Mouse (Mus musculus) left cerebral cortex, adult 8-10 months (tissue): ENCODE measurements around the gene Alox15. TPM values are rescaled to one million over a fixed set of nuclear protein-coding genes. Genes with fewer than 3 reads are reported as not detected.
"Not testable (repeated sequence)": the region's sequence is repeated elsewhere in the genome, so short reads cannot be mapped to it uniquely, and the experiment has no call there.

Source experiments
- DNase-seq, 2 experiments: peaks; one replicate each; pipeline ENCODE4 v3.0.0; 2022; ENCODE audit warnings: low spot score in 2 of 2
- total RNA-seq, 4 experiments: library from RNA; stranded (reverse); gene quantifications; 2 replicates each; pipeline ENCODE4 v1.2.4; 2022

The Alox15 gene
- under 1 TPM in 1 of 4 experiments, not detected in 3; 0.35 TPM for total RNA-seq

DNA sequence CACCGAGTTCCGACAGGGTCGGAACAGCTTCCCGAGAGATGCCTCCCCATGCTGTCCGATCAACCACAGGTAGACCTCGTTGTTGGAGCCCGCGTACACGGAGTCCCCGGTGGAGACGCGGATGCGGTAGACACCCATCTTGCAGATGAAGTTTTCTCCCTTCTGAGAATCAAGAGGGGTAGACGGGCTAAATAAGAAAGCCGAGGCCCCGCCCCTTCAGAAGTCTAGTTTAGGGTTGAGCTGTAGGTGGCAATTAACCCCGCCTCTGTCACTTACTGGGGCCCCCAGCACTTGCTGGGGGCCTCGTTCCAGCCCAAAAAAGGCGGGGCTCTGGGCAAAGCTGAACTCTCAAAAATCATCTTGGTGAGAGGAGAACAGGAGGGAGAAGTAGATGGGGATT lies at the start of gene Alox15:
Alox15 (minus strand) TSS at position 164 of the 400 bp plus-strand sequence.
- DNase-seq: no peak

GRCm38 (mm10) chr11:70389421-70389820 lies 37.6 kb upstream of the Alox15 start:
- no peak for DNase-seq

GRCm38 (mm10) chr11:70387436-70387835 lies 35.6 kb upstream of the Alox15 start:
- no peak for DNase-seq

DNA sequence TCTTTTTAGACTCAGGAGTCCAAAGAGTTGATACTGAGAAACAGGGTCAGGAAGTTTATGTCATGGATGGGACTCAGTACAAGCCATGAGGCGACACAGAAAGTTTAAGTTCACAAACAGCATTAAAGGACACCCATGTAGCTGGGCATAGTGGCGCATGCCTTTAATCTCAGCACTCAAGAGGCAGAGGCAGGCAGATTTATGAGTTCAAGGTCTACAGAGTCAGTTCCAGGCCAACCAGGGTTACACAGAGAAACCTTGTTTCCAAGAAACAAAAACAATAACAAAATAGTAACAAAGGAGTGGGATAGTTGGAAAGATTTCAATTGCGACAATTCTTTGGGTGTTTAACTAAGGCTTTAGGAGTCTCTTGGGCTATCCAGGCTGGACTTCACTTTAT lies 32.3 kb upstream of the Alox15 start:
- no peak for DNase-seq

- no peak for DNase-seq
Measured at GRCm38 (mm10) chr11:70381330-70381729, 29.5 kb upstream of the Alox15 start.

- no peak for DNase-seq
Measured at GRCm38 (mm10) chr11:70380478-70381005, 28.7 kb upstream of the Alox15 start.

DNA sequence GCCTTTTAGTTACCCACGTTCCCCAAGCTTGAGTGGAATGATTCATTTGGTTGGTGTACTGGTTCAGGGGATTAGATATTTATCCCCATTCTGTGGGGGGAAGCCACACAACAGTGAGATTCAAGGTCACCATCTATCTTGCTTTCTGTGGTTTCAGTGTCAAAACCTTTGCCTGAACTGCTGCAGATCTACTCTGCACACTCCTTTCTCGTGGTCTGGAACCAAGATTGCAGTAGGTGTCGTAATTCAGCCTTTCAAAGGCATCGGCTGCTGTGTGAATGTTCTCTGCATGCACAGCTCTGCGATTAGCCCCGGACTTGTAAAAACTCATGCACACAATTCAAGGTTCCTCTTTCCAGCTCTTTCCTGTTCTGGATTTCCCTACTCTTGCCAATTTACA lies 24.2 kb upstream of the Alox15 start:
- DNase-seq: no peak

DNA sequence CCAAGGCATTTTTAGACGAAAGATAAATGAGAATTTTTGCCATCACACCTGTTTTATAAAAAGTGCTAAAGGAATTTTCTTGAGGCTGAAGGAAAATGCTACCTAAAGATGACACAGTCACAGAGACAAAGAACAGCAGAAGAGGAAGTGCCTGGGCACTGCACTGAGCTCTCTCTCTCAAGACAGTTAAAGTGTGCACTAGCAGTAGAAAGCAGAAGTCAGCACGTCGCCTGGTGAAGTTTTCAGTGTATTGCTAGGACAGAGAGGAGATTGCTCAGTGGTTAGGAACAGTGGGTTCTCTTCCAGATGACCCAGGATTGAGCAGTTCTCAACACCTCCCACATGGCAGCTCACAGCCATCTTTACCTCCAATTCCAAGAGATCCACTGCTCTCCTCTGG lies 22.5 kb upstream of the Alox15 start:
- DNase-seq: no peak

GRCm38 (mm10) chr11:70372849-70373557 lies 21.2 kb upstream of the Alox15 start:
- DNase-seq: no peak

DNA sequence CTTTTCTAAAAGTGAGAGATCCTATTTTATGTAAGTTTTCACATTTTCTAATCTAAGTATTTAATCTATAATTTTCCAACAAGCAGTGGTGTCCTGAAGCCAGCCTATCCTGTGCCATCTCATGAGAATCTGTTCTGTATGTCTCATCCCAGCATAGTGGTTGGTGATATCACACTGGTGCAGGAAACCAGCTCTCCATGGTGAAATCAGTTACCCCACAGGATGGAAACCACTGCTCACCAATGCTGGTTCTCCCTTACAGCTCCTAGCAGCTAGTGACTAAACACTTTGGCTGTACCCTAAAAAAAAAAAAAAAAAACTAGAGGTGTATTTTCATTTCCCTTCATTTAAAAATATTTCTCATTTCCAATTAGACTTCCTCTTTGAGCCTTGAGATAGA lies 20.6 kb upstream of the Alox15 start:
- DNase-seq: no peak

DNA sequence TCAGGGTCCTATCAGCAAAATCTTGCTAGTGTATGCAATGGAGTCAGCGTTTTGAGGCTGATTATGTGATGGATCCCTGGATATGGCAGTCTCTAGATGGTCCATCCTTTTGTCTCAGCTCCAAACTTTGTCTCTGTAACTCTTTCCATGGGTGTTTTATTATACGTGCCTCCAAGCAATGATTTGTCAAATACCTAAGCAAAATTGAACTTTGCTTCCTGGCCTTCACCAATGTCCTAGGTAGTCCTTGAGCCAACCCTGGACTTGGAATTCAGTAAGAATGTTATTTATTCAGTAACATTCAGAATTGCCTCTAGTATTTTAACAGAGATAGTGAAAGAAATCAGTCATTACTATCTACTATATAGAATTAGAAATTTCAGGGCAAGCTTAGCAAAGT lies 16.8 kb upstream of the Alox15 start:
- not testable (repeated sequence) for DNase-seq

DNA sequence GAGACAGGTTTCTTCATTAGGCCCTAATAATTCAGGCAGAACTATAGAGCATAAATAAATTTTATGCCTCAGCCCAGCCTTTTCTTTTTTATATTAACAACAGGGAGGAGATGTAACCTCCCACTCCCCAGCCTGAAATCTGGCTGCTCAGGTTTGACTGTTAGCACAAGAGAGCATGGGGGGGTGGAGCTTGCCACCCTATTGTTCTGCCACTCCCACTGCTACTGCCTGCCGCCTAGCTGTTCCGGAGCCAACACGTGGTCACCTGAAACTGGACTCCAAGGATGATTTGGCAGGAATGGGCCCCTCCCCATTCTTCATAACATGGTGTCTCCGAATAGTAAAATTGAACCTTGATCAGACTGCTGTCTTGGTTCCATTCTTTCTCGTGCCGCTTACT lies 15.9 kb upstream of the Alox15 start:
- not testable (repeated sequence) for DNase-seq

- no peak for DNase-seq
Measured at GRCm38 (mm10) chr11:70348630-70349029, 3.2 kb downstream of the Alox15 start.

DNA sequence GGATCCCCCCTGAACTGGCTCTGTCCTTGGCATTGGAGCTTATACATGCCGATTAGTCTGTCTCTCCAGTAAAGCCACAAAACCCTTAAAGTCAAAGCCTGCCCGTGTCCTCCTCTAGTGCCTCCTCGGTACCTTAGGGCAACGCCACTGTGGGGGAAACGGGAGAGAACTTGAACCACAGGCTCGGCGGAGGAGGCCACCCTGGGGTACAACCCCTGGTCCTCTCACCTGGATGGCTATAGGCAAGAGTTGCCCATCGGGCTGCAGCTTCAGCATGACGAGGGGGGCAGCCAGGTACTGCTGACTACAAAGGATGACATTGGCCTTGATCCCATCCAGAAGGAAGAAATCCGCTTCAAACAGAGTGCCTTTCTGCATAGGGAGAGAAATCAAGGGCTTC lies 4.0 kb downstream of the Alox15 start:
- DNase-seq: no peak

DNA sequence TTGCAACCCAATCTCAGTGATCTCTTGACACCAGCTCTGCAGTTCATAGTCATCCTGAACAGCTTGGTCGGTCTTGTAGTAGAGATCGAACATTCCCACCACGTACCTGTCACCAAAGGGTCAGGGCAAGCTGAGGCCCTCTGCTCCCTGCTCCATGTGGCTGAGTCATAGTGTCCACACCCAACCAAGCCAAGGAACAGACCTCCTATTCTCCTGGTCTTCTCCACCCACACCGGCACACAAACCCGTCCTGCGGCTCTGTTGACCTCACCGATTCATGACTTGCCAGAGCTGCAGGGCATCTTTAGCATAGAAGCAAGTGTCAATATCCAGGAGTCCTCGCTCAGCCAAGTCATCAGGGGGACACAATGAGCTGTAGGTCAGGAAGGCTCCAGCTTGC lies 6.3 kb downstream of the Alox15 start:
- no peak for DNase-seq

GRCm38 (mm10) chr11:70345061-70345460 lies 6.8 kb downstream of the Alox15 start:
- DNase-seq: no peak

DNA sequence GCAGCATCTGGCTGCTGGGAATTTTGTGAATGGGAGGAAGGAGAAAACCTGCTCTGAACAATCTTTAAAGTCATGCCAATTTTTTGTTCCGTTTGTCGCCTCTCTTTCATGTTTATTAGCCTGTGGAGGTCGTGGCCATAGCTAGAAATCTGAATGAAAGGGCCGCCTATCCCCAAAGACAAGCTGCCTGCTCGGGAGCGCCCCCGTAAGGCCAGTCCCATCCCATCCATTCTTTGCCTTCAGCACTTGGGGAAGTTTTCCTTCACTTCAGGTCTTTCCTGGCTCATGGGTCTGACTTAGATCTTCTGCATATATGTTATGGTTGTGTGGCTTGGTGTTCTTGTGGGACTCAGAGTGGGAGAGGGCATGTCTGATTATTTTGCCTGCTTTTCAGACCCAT lies 12.3 kb downstream of the Alox15 start:
- DNase-seq: no peak

DNA sequence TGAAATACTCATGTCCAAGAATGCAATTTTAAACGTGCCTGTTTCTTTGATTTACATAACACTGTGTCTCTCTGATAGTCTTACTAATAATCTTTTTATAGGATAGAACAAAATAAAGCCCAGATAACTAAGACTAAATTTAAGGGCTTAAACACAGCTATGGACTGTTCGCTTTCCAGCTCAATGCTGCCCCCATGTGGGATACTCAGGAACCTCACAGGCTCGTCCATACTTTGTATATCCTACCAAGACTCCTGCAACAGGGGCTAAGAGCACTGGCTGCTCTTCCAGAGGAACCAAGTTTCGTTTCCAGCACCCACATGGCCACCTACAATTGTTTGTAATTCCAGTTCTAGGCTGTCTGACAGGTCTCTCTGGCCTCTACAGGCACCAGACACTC lies 17.4 kb downstream of the Alox15 start:
- peak in 1 of 2 experiments; percentile 34 for DNase-seq

DNA sequence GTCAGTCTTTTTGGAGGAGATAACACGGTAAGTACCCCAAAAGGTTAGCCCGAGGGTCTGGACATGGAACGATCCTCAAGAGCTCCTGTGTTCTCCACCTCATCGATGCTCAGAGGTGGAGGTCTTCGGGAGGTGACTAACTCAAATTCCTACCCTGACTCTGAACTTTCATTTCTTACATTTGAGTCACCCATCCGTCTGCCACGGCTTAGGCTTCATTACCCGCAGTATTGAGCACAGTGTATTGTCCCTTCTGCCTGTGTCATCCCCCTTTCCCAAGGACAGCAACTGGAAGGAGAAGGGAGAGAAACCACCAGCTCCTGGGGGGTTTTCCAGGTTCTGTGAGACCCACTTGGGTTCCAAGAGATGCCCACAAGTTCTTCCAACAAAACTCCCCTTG lies 27.1 kb downstream of the Alox15 start:
- no peak for DNase-seq

- DNase-seq: no peak
Measured at GRCm38 (mm10) chr11:70322528-70322927, 29.3 kb downstream of the Alox15 start, which contains the start of gene Alox12e. TSS of gene Alox12e (minus strand) at chr11:70322628.

DNA sequence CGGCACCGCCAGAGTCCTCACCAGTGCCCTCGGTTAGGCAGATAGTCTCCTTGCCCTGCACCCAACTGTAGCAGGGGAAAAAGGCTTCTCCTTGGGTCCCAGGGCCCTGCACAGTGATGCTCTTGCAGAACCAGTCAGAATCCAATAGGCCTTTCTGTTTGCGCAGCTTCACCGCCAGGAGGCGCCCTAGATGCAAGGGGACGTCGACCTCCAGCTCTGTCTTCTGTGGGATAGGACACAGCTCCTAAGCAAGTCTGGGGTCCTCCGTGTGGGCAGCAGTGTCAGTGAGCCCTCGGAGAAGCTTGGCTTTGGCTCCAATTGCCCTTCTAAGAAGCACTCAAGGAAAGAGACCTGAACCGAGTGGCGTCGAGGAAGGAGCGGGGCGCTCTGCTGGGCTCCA lies 30.2 kb downstream of the Alox15 start:
- no peak for DNase-seq

DNA sequence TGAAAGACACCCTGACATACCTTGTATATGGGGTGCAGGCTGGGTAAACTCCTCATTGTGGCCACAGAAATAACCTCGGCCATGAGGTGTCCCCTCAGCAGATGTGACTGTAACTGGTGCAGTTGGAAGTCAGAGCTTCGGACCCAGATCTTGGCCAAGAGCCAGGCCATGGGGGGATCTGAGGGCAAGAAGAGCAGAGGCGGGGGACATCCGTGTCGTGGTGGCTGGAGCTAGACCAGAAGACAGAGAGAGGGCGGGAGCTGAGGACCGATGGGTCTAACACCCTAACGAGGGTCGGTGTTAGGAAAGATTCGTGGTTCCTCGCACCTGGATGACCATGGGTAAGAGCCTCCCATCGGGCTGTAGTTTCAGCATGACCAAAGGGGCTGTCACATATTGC lies 32.2 kb downstream of the Alox15 start:
- no peak for DNase-seq

DNA sequence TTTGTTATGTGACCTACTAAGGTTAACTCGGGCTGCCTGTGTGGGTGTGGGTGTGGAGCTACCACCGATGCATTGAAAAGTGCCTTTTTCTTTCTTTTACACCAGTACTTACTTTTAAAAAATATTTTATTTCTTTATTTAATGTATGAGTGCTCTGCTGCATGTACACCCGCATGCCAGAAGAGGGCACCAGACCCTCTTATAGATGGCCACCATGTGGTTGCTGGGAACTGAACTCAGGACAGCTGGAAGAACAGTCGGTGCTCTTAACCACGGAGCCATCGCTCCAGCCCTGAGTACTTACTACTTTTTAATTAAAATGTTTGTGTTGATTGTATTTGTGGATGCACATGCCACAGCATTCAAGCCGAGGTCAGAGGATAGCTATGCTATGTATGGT lies 38.0 kb downstream of the Alox15 start:
- DNase-seq: no peak
